Mouse (Mus musculus) embryo, embryonic 9.5 days (tissue): ENCODE results near the gene Nphp3.

Source experiments
- DNase-seq: peaks from one replicate; pipeline ENCODE4 v3.0.0-alpha.2; 2017; ENCODE audit errors: extremely low spot score

Gene Nphp3

DNA sequence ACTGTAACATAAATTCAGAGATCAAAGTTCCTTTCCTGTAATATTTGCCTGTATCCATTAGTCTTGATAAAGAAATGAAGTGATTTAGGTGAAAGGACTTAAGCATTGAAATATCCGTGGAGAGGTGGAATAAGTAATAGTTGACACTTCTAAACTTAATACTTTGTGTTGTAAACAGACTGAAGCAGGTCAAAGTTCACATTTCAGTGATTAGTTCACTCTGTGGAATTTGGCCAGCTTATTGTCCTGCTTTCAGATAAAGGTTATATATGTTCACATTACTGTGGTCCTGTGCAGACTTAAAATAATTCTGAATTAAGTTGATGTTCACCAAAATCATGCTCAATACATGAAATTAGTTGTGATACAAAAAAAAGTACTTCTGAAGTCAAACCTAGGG, 62.2 kb downstream of the Nphp3 start:
- no peak for DNase-seq

DNA sequence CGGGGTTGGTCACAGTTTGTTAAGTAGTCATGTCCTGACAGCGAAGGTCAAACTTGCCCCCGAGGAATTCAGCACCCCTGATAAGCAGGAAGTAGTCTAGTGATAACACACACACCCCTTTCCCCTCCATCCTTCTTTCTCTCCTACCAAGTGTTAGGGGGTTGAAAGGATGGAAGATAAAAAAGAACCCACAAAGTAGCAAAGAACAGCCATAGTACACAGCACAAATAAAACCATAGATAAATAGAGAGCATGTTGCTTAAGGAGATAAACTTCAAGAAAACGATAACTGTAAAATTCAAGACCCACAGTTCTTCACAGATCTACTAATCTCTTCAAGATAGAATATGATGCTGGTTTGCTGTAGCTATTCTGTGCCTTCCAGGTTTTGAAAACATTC, 67.9 kb downstream of the Nphp3 start:
- no peak for DNase-seq

DNA sequence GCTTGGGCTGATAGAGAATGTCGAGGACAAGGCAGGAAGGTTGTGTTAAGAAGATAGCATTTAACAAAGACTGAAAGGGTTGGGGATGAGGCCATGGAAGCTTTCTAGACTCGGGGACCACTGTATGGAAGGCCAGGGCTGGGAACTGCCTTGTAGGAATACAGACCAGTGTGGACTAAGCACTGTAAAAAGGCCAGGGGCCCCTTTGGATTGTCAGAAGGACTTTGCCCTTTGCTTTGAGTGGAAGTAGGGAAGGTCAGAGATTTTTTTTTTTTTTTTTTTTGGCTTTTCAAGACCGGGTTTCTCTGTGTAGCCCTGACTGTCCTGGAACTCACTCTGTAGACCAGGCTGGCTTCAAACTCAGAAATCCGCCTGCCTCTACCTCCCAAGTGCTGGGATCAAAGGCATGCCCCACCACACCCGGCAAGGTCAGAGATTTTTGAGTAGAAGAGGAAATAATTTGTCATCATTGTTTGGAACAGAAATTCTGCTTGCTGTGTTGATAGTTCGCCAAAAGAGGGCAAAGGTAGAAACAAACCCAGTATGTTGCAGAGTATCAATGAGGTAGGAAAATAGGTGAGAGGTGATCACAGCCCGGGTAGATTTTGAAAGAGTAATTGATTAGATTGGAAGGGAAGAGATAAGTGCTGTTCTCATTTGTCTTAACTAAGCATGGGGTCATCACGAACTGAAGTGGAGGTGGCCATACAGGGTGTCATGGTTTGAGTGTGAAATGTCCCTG, 68.7 kb downstream of the Nphp3 start:
- no peak for DNase-seq

DNA sequence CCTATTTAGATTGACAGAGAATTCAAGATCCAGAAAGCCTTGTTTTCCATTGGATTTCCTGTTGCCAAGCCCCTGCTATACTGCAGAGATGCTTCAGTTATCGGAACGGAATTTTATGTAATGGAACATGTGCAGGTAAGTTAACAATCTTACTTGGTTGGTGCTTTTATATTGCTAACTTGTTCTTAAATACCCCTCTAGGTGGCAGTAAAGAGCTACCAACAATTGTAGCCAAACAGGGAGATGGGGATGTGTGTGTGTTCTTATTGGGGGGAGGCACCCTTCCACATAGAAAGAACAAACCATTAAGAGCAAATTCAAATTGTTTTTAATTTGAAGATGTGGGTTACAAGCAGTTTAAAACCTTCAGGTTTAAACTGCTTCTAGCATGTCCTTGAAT, 73.5 kb downstream of the Nphp3 start:
- peak; percentile 29 for DNase-seq

DNA sequence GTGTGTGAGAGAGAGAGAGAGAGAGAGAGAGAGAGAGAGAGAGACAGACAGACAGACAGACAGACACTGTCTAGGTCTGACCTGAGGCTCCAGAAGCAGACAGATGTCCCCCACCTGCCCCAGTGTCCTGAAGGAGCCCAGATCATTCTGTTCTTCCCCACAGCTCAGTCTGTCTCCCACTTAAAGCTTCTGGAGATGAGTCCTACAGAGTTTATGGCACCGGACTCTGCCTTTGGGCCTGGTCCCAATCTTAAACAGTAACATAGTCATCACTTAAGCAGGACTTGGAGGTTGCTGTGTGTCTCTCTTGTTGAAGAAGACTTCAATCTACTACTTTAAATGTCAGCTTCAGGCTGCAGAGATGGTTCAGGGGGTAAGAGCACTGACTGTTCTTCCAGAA, 76.4 kb downstream of the Nphp3 start:
- no peak for DNase-seq

DNA sequence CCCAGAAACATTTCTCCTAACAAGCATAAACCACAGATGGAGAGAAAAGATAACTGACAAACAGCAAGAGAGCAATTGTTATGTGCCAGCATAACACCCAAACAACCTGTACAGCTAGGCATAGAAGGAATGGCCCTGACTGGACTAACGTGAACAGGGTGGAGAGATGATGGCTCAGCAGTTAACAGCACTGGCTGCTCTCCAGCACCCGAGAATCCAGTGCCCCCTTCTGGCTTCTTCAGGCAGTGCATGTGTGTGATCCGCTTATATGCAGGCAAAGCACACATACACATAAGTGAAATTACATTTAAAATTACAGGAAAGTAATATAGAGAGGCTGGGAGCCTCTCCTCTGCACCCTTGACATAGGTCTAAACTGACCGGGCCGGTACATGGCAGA, 77.0 kb downstream of the Nphp3 start:
- DNase-seq: peak; percentile 55

DNA sequence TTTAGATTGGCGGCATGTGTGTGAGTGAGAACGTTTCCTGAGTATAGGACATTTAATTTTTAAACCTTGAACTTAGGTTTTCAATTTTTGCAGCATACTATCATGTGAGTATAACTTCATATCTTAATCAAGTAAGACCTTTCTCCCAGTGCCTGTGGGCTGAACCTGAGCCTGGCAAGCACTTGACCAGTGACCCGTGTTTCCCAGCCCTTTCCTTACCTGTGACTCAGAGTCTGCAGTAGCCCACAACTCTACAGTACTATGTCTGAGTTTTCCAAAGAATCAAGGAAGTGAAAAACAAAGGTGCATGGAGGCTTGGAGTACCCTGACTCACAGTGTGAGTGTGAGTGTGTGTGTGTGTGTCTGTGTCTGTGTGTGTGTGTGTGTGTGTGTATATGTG, 77.7 kb downstream of the Nphp3 start:
- no peak for DNase-seq

DNA sequence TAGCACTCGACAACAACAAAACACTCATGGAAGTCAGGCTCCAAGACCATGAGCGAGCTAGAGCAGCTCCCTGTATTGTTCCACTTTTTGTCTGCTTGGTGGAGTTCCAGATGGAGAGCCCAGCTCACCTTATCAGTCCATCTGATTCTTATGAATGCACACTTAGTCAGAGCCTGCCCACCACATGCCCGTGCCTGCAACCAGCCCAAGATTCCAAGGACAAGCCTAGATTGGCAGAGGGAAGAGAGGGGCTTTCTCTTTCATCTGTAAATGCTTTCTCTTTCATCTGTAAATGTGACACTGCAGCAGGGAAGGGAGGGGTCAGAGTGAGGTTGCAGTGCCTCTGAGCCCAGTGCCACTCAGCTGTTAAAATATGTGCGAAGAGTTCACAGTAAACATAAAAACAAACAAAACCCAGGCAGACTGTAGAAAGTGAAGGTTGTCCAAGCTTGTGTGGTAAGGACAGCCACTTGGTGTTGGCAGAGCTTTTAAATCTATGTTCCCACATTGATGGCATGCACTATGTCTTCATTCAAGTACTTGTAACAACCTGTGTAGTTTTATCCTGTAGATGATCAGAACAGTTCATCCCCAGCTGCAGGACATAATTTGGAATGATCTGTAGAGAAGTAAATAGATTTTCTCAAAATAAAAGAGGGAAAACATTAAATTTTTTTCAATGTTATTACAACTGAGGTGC, 83.5 kb downstream of the Nphp3 start:
- DNase-seq: no peak

DNA sequence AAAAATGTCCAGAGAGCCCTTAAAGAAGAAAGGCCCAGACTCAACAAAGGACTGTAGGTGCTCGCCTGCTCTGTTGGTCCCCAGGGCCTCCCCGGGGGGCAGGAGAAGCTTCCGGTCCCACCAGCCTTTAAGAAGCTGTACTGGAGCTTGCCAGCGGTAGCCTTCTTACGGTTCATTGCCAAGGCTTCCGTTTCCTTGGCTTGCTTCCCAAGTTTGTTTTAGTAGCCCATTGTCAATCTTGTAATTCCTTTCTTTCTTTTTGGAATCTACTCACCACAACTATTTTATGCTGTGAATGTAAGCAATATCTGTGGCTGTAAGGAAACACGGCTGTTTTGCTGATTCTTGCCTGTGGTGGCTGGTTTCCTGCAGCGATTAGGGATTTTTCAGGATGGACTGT, 86.2 kb downstream of the Nphp3 start:
- DNase-seq: no peak

DNA sequence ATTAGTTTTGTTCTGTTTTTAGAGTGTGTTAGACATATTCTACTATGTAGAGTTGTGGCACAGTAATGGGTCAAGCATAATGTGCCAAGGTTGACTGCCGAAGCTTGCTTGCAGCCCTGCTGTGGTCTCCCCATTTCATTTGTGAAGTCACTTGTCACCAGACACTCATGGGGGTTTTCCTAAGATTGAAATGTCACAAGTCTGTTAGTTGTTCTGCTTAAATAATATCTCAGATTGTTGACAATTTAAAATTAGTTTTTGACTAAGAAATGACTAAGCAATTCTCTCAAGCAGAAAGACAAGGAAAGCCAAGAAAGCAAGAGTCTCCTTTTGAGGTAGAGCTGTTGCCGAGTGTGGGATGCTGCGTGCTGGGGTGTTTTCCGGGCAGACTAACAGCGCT, 90.6 kb downstream of the Nphp3 start:
- DNase-seq: no peak
